Mouse (Mus musculus): ENCODE measurements around the gene Wasf2. TPM values are rescaled to one million over a fixed set of nuclear protein-coding genes. Genes with fewer than 3 reads are reported as not detected.

Wasf2 gene
- 103 and 143 TPM in 2 replicates for polyA plus RNA-seq (2014; fragmentation: Nextera tagmentation; extraction: Ambion mirVana)

DNA sequence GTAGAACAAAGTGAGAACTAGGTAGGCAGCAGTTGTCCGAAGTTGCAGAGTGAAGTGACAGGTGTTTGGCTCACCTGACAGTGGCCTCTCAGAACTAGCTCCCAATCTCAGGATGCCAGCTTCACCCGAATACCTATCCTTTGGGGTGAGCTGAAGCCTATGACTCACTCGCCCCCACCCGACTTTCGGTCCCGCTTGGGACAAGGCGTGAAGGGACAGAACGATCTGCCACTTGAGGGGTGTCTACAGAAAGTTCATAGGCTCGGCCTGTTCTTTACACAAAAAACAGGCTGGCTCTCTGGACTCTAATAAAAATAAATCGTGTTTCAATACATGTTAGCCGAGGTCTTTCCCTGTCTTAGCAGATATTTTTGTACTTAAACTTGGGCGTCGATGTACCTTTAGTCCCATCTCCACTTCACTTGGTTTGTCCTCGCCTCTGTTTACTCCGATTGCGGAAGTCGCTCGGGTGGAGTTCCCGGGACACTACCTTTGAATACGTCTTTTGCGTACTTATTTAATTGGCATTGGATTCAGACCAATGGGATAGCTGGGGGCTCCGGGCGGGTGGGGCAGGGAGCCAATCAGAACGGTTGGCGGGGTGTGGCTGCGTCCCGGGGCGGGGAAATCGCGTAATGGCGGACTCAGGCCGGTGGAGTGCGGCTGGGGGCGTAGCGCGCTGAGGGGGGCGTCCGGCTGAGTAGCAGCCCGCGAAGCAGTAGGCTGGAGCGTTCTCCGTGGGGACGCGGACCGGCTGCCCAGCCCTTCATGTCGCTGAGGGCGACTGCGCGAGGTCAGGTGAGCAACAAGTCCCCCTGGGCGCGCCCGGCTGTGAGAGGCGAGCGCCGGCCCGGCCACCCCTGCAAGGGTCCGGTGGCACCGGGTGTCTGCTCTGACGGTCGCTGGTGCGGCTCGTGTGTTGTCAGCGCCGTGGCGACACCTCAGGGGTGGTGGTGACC lies at the start of gene Wasf2:
Wasf2 (plus strand) TSS at position 575 of the 959 bp plus-strand sequence.
- H3K4me3 ChIP-seq (ENCODE audit: low read length) = peak within 1 kb of the TSS; percentile 96
- peaks cover 18% of the 10 kb centered on the region; the same call in 1 of the 2 replicates for H3K4me1 ChIP-seq (ENCODE audit: control insufficient read depth, insufficient read depth, low read length)
- peak within 1 kb of the TSS; percentile 95 for H3K9ac ChIP-seq (ENCODE audit: low read depth, low read length)
- no peaks in the 10 kb centered on the region for H3K36me3 ChIP-seq (ENCODE audit: control insufficient read depth, insufficient read depth, low read length)
- no peaks in the 10 kb centered on the region for H3K27me3 ChIP-seq (ENCODE audit: control insufficient read depth, insufficient read depth, low read length)
- ATAC-seq (ENCODE audit: low FRiP score, low TSS enrichment) = peak; percentile 96
- H3K9me3 ChIP-seq (ENCODE audit: control insufficient read depth, low read length) = no peaks in the 10 kb centered on the region
- under 1% methylated on average over 65 of the region's 65 CpGs for WGBS
- H3K4me2 ChIP-seq (replicated peaks; ENCODE audit: low read depth, low read length) = peak within 1 kb of the TSS; percentile 91
- H3K27ac ChIP-seq (ENCODE audit: low read depth, low read length) = peak within 1 kb of the TSS; percentile 82

DNA sequence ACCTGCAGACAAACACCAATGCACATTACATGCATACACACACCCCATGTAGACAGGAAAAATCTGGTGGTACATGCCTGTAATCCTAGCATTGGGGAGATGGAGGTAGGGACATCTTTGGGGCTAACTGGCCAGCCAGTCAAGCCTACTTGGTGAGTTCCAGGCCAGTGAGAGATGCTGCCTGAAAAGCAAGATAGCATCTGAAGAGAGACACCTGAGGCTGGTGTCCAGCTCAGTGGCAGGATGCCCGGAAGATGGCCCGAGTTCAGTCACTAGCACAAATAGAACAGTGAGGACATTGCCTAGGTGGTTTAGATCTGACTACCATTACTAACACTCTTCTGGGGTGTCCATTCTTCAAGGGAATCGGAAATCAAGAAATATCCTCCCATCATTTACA lies 49.4 kb upstream of the Wasf2 start:
- Histone ChIP-seq H3K4me3 (ENCODE audit: low read length) (no peak overlapping the region), H3K27me3 (ENCODE audit: control insufficient read depth, insufficient read depth, low read length) (no peaks in the 10 kb centered on the region), H3K9me3 (ENCODE audit: control insufficient read depth, low read length) (no peaks in the 10 kb centered on the region), H3K4me1 (ENCODE audit: control insufficient read depth, insufficient read depth, low read length) (peaks cover 28% of the 10 kb centered on the region), H3K36me3 (ENCODE audit: control insufficient read depth, insufficient read depth, low read length) (peaks cover 21% of the 10 kb centered on the region), H3K4me2 (replicated peaks; ENCODE audit: low read depth, low read length) (no peak overlapping the region), H3K9ac (ENCODE audit: low read depth, low read length) (no peak overlapping the region), H3K27ac (ENCODE audit: low read depth, low read length) (no peak overlapping the region)
- no peak for ATAC-seq (ENCODE audit: low FRiP score, low TSS enrichment)
- 95% methylated on average over 3 of the region's 3 CpGs for WGBS

- Histone ChIP-seq H3K27ac (ENCODE audit: low read depth, low read length) (no peak overlapping the region), H3K4me1 (ENCODE audit: control insufficient read depth, insufficient read depth, low read length) (peaks cover 40% of the 10 kb centered on the region)
- 57% methylated on average over 6 of the region's 6 CpGs for WGBS
Measured at GRCm38 (mm10) chr4:133082216-133082773, 48.0 kb upstream of the Wasf2 start.

GRCm38 (mm10) chr4:133083991-133084861 lies 46.1 kb upstream of the Wasf2 start:
- Histone ChIP-seq H3K4me1 (ENCODE audit: control insufficient read depth, insufficient read depth, low read length) (peaks cover 51% of the 10 kb centered on the region), H3K27me3 (ENCODE audit: control insufficient read depth, insufficient read depth, low read length) (no peaks in the 10 kb centered on the region), H3K27ac (ENCODE audit: low read depth, low read length) (peak overlapping the region; percentile 89), H3K4me3 (ENCODE audit: low read length) (peak overlapping the region; percentile 36), H3K36me3 (ENCODE audit: control insufficient read depth, insufficient read depth, low read length) (0 out of 2 replicates have a peak, but pooled peaks cover 7% of the 10 kb centered on the region), H3K9ac (ENCODE audit: low read depth, low read length) (peak overlapping the region; percentile 52), H3K4me2 (replicated peaks; ENCODE audit: low read depth, low read length) (peak overlapping the region; percentile 80), H3K9me3 (ENCODE audit: control insufficient read depth, low read length) (no peaks in the 10 kb centered on the region)
- peak; percentile 78 for ATAC-seq (ENCODE audit: low FRiP score, low TSS enrichment)
- WGBS = 12% methylated on average over 3 of the region's 3 CpGs

More at GRCm38 (mm10) chr4:133082216-133082773, 48.0 kb upstream of the Wasf2 start:
- H3K4me3 ChIP-seq (ENCODE audit: low read length) = no peak overlapping the region
- no peak overlapping the region for H3K4me2 ChIP-seq (replicated peaks; ENCODE audit: low read depth, low read length)
- peaks cover 21% of the 10 kb centered on the region for H3K36me3 ChIP-seq (ENCODE audit: control insufficient read depth, insufficient read depth, low read length)
- ATAC-seq (ENCODE audit: low FRiP score, low TSS enrichment) = no peak
- no peaks in the 10 kb centered on the region for H3K9me3 ChIP-seq (ENCODE audit: control insufficient read depth, low read length)
- no peaks in the 10 kb centered on the region for H3K27me3 ChIP-seq (ENCODE audit: control insufficient read depth, insufficient read depth, low read length)
- no peak overlapping the region for H3K9ac ChIP-seq (ENCODE audit: low read depth, low read length)

DNA sequence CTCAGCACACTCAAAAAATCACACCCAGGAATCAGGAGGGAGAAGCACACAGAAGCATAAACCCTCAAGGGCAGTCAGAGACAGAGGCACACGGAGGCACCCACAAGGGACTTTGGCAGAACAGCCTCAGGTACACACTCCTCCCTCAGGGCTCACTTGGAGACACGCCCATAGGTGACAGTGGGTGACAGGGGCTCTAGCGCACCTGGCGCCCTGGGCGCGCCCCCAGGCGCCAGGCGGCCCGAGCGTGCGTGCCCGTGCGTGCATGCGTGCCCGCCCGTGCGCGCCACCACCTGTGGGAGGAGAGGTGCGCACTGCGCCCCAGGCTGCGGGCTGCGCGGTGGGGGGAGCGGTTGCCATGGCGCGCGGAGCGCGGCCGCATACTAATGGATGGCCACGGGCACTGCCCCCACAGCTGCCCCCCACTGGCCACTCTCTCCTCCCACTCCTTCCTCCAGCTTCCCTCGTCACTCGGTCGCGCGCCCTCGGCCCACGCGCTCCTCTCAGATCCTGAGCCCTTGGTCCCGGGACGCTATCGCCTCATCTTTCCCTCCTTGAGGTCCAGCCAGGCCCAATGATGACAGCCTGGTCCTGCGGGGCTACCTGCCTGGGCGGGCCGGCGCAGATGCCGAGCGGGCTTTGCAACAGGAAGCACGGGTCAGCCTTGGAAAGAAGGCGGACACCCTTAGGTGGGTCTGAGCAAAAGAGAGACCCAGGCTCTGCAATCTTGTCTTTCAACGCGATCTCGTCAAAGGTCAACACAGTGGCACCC lies 45.1 kb upstream of the Wasf2 start:
- H3K4me3 ChIP-seq (ENCODE audit: low read length) = peak overlapping the region; percentile 36
- 2% methylated on average over 52 of the region's 53 CpGs for WGBS
- H3K27ac ChIP-seq (ENCODE audit: low read depth, low read length) = peak overlapping the region; percentile 89
- H3K9ac ChIP-seq (ENCODE audit: low read depth, low read length) = peak overlapping the region; percentile 52
- peak; percentile 51 for ATAC-seq (ENCODE audit: low FRiP score, low TSS enrichment)
- no peaks in the 10 kb centered on the region for H3K27me3 ChIP-seq (ENCODE audit: control insufficient read depth, insufficient read depth, low read length)
- 0 out of 2 replicates have a peak, but pooled peaks cover under 1% of the 10 kb centered on the region for H3K36me3 ChIP-seq (ENCODE audit: control insufficient read depth, insufficient read depth, low read length)
- H3K4me1 ChIP-seq (ENCODE audit: control insufficient read depth, insufficient read depth, low read length) = peaks cover 61% of the 10 kb centered on the region
- no peaks in the 10 kb centered on the region for H3K9me3 ChIP-seq (ENCODE audit: control insufficient read depth, low read length)
- H3K4me2 ChIP-seq (replicated peaks; ENCODE audit: low read depth, low read length) = peak overlapping the region; percentile 80

DNA sequence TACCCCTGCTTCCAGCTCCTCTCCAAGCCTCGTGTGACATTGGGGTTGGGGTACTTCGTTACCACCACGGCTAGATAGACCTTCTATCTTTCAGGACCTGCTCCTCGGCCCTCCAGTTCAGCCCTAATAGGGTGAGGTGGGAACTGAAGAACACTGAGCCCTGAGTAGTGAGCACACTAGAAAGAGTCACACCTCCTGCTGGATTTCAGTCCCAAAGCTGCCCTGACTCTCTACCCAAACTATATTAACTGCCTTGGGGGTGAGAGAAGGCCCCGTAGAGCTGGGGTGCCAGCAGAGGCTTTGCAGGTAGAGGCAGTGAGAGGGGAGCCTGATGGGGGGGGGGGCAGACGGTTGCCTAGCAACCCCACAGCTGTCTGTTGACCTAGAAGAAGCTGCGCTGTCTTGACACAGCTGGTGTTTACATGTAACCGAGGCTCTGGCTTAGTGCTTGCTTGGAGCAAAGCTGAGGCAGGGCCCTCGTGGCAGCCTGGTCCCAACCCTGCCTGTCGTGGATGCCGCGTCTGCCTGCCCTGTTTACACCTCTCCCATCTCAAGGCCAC lies 44.4 kb upstream of the Wasf2 start:
- peak overlapping the region; percentile 52 for H3K9ac ChIP-seq (ENCODE audit: low read depth, low read length)
- H3K4me1 ChIP-seq (ENCODE audit: control insufficient read depth, insufficient read depth, low read length) = peaks cover 67% of the 10 kb centered on the region
- no peaks in the 10 kb centered on the region for H3K36me3 ChIP-seq (ENCODE audit: control insufficient read depth, insufficient read depth, low read length)
- no peak for ATAC-seq (ENCODE audit: low FRiP score, low TSS enrichment)
- peak overlapping the region; percentile 80 for H3K4me2 ChIP-seq (replicated peaks; ENCODE audit: low read depth, low read length)
- peak overlapping the region; percentile 89 for H3K27ac ChIP-seq (ENCODE audit: low read depth, low read length)
- no peaks in the 10 kb centered on the region for H3K27me3 ChIP-seq (ENCODE audit: control insufficient read depth, insufficient read depth, low read length)
- 11% methylated on average over 12 of the region's 12 CpGs for WGBS
- no peaks in the 10 kb centered on the region for H3K9me3 ChIP-seq (ENCODE audit: control insufficient read depth, low read length)
- H3K4me3 ChIP-seq (ENCODE audit: low read length) = peak overlapping the region; percentile 36

GRCm38 (mm10) chr4:133087177-133087714 lies 43.1 kb upstream of the Wasf2 start:
- no peaks in the 10 kb centered on the region for H3K27me3 ChIP-seq (ENCODE audit: control insufficient read depth, insufficient read depth, low read length)
- 87% methylated on average over 6 of the region's 6 CpGs for WGBS
- 0 out of 2 replicates have a peak overlapping the region, but pooled peaks have one; percentile 1 for H3K4me2 ChIP-seq (replicated peaks; ENCODE audit: low read depth, low read length)
- H3K9me3 ChIP-seq (ENCODE audit: control insufficient read depth, low read length) = no peaks in the 10 kb centered on the region
- peaks cover 78% of the 10 kb centered on the region for H3K4me1 ChIP-seq (ENCODE audit: control insufficient read depth, insufficient read depth, low read length)
- H3K36me3 ChIP-seq (ENCODE audit: control insufficient read depth, insufficient read depth, low read length) = no peaks in the 10 kb centered on the region
- no peak overlapping the region for H3K4me3 ChIP-seq (ENCODE audit: low read length)
- peak overlapping the region; percentile 80; the same call in 1 of the 2 replicates for H3K27ac ChIP-seq (ENCODE audit: low read depth, low read length)
- no peak for ATAC-seq (ENCODE audit: low FRiP score, low TSS enrichment)
- H3K9ac ChIP-seq (ENCODE audit: low read depth, low read length) = peak overlapping the region; percentile 25; the same call in 1 of the 2 replicates
